Mouse (Mus musculus) olfactory bulb, adult 2 months (tissue): ENCODE measurements around the gene Dnaic2. TPM values are rescaled to one million over a fixed set of nuclear protein-coding genes. Genes with fewer than 3 reads are reported as not detected.

Experiments used
- H3K27ac ChIP-seq: fragments of 200-500 bp; 2 replicates; pipeline ENCODE4 v1.5.1; 2012; ENCODE audit warnings: low read depth, low read length; ENCODE audit not compliant: insufficient read depth
- H3K4me1 ChIP-seq: fragments of 200-500 bp; 2 replicates; pipeline ENCODE4 v1.6.1; 2012; ENCODE audit warnings: low read length; ENCODE audit not compliant: control insufficient read depth, insufficient read depth
- H3K4me3 ChIP-seq: fragments of 200-500 bp; 2 replicates; pipeline ENCODE4 v1.5.1; 2012; ENCODE audit warnings: mild to moderate bottlenecking, low read depth, low read length, moderate library complexity; ENCODE audit not compliant: insufficient read depth
- CTCF ChIP-seq: fragments of 200-500 bp; IDR thresholded peaks from 2 replicates; pipeline ENCODE4 v1.5.1; 2012; ENCODE audit warnings: low read depth, mild to moderate bottlenecking, low read length, moderate library complexity; ENCODE audit not compliant: insufficient read depth
- POLR2A ChIP-seq: fragments of 200-500 bp; IDR thresholded peaks from 2 replicates; pipeline ENCODE4 v1.6.1; 2012; ENCODE audit warnings: mild to moderate bottlenecking, low read depth, low read length, moderate library complexity; ENCODE audit not compliant: insufficient read depth
- WGBS: fragments of 180-500 bp; shearing (Covaris S2); methylation state at CpG from one replicate; pipeline ENCODE4 v1.1.7; 2018; 5-methylcytosine and 5-hydroxymethylcytosine counted together
- polyA plus RNA-seq: library from polyadenylated mRNA; stranded (reverse); fragments of >200 nt; gene quantifications from 2 replicates; pipeline ENCODE4 v1.2.4, GENCODE M21; 2012; ENCODE audit warnings: low replicate concordance; ENCODE audit not compliant: missing spikeins, insufficient read depth, insufficient read length

Gene Dnaic2
- polyA plus RNA-seq, 1 experiment, result not detected

GRCm38 (mm10) chr11:114731711-114732110 is 4.5 kb downstream of the Dnaic2 start:
- Histone ChIP-seq H3K4me3 (no peak overlapping the region), H3K27ac (no peak overlapping the region), H3K4me1 (peaks cover 22% of the 10 kb centered on the region)
- 79% methylated on average over 4 of the region's 4 CpGs for WGBS
- no peak for TF ChIP-seq POLR2A
- TF ChIP-seq CTCF, result no peak

DNA sequence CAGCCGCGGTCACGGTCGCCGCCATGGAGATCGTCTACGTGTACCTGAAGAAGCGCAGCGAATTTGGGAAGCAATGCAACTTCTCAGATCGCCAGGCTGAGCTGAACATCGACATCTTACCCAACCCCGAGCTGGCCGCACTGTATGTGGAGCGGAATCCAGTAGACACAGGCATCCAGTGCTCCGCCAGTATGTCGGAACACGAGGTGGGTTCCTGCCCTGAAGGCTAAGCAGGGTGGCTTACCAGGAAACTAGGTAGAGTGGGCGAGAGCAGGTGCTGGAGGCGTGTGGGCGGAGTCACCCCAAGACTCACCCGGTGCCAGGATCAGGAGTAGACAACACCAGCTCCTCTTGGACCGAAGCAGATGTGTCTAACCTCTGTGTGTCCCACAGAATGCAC is 5.7 kb downstream of the Dnaic2 start:
- TF ChIP-seq POLR2A, result no peak
- no peak for TF ChIP-seq CTCF
- Histone ChIP-seq H3K27ac (no peak overlapping the region), H3K4me3 (no peak overlapping the region), H3K4me1 (peaks cover 13% of the 10 kb centered on the region)
- WGBS, result 87% methylated on average over 22 of the region's 22 CpGs

DNA sequence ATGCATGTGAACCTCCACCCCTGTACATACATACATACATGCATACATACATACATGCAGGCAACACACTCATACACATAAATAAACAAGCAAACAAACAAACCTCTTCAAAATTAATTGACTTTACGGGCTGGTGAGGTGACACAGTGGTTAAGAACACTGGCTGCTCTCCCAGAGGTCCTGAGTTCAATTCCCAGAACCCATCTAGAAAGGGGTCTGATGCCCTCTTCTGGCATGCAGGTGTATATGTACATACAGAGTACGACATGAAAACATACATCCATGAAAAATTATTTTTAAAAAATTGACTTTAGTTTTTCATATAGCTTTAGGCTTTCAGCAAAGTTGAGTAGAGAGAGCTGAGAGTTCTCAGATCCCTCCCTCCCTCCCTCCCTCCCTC is 8.9 kb downstream of the Dnaic2 start:
- 75% methylated on average over 2 of the region's 2 CpGs for WGBS
- no peak overlapping the region for H3K27ac ChIP-seq
- no peak overlapping the region for H3K4me3 ChIP-seq
- no peaks in the 10 kb centered on the region; the same call in 1 of the 2 replicates for H3K4me1 ChIP-seq
- TF ChIP-seq POLR2A, result no peak
- TF ChIP-seq CTCF, result no peak

DNA sequence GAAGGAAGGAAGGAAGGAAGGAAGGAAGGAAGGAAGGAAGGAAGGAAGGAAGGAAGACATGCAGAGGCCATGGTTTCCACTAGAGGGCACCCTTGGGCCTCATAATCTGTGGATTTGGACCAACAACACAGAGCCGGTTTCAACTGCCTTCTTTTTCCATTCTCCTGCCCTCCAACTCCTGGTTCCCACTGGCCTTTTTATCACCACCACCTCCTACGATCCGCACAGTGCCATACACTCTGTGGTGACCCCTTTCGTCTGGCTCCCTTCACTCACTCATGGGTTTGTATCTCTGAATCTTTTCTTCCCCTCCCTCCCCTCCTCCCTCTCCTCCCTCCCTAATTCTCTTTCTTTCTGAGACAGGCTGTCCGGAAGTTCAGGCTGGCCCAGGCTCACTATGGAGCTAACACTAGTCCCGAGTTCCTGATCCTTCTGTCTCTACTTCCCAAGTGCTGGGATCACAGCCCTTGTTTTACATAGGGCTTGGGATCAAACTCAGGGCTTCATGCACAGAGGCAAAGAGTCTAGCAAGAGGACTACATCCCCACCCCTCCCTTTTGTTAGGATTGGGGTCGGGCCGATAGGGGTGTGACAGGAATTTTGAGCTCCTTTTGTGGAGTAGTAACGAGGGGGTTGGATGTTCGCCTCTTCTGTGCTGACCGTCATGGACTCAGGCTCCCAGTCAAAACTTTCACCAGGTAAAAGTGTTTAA is 9.9 kb downstream of the Dnaic2 start:
- TF ChIP-seq CTCF (no peak), POLR2A (no peak)
- Histone ChIP-seq H3K27ac (no peak overlapping the region), H3K4me1 (no peaks in the 10 kb centered on the region; the same call in 1 of the 2 replicates), H3K4me3 (no peak overlapping the region)
- 21% methylated on average over 11 of the region's 11 CpGs for WGBS

DNA sequence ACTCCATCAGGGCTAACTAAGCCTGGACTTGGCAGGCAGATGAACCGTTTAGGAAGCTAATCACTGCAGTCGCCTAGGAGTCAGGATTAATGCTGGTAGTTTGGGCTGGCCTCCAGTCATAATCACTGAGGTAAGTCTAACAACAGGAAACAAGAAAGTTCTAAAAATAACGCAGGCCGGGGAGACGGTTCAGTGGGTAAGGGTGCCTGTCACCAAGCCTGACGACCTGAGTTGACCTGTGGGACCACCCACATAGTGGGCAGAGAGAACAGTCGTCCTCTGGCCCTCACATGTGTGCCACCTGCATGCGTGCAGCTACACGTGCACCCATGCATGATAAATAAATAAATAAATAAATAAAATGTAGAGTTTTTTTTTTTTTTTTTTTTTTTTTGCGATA is 13.4 kb downstream of the Dnaic2 start:
- H3K4me1 ChIP-seq, result peaks cover 4% of the 10 kb centered on the region
- 44% methylated on average over 10 of the region's 10 CpGs for WGBS
- TF ChIP-seq POLR2A (no peak), CTCF (no peak)
- H3K27ac ChIP-seq, result no peak overlapping the region
- no peak overlapping the region for H3K4me3 ChIP-seq

DNA sequence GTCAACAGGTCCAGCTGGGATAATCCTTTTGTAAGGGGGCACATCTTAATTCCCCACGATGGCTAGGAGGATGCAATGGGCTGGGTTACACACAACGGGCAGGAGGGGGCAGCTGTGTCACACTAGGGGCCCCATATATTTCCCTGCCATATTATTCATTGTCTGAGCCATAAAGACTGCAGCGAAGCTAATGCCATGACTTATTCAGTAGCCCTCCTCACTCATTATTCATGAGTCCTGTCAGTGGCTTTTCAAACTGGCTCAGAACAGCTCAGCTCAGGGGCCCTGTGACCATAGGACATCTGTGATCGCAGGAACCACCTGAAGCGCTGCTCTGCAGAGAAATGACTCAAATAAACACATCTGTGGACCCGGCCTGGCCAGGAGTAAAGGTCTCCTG is 14.2 kb downstream of the Dnaic2 start:
- no peak for TF ChIP-seq POLR2A
- no peak for TF ChIP-seq CTCF
- WGBS, result 51% methylated on average over 6 of the region's 6 CpGs

DNA sequence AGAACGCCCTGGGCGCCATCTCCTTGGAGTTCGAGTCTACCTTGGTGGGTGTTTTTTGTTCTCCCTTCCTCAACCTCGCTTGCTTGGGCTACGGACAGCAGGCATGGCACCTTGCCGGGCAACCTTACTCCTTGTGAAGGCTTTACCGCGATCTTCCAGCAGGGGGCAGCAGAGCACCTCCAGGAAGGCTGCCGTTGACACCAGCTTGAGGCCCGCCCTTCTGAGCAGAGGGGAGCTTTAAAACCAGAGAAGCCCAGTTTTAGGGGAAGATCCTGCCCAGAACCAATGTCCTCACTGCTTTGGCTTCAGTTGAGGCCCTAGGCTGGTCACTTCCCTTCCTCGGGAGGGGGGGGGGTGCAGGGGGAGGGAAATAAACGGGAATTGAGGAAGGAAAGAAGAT is 17.9 kb downstream of the Dnaic2 start:
- TF ChIP-seq POLR2A (no peak), CTCF (peak; percentile 94)
- H3K4me3 ChIP-seq, result no peak overlapping the region
- WGBS, result 1% methylated on average over 12 of the region's 12 CpGs
- H3K27ac ChIP-seq, result no peak overlapping the region
- H3K4me1 ChIP-seq, result peaks cover 4% of the 10 kb centered on the region

More for the DNA sequence above, 14.2 kb downstream of the Dnaic2 start:
- Histone ChIP-seq H3K27ac (no peak overlapping the region), H3K4me1 (peaks cover 4% of the 10 kb centered on the region), H3K4me3 (no peak overlapping the region)

- H3K4me3 ChIP-seq, result no peak overlapping the region
- no peak for TF ChIP-seq POLR2A
- H3K4me1 ChIP-seq, result peaks cover 4% of the 10 kb centered on the region
- 91% methylated on average over 12 of the region's 12 CpGs for WGBS
- no peak overlapping the region for H3K27ac ChIP-seq
These were observed 20.4 kb downstream of the Dnaic2 start for GRCm38 (mm10) chr11:114747564-114748138.
